Mouse (Mus musculus): ENCODE results near the gene Arhgap29.

The Arhgap29 gene

DNA sequence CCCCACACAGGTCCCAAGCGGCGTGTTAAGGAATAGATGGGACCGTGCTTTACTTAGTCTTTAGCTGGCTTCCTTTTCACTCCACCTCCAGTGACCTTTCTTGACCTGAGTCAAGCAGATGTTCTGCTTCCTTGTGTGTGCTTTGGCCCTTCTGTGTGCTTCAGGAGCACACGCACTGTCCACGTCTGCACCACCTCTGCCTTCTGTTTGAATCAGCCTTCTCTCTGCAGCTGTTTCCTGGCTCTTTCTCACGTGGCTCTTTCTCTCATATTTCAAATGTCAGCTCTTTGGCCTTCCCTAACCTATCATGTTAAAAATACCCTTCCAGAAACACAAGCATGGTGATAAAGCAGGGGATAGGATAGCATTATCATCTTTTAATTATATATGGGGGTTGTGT lies 49.2 kb downstream of the Arhgap29 start:
- DNase-seq (ENCODE audit: extremely low read depth, insufficient read length, low spot score), result no peak

DNA sequence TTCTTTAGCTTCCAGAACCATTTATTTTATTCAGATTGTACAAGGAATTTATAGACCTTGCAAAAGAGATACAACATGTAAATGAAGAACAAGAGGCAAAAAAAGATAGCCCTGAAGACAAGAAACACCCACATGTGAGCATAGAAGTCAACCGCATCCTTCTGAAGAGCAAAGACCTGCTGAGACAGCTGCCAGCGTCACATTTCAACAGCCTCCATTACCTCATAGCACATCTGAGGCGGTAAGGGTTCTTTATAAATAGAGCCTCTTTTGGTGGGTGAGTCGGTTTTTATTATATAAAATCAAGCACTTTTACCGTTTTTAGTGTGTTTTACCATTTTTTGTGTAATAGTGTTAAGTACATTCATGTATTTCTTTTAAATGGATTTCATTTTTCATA lies 57.5 kb downstream of the Arhgap29 start:
- no peak for DNase-seq (ENCODE audit: extremely low read depth, insufficient read length, low spot score)

DNA sequence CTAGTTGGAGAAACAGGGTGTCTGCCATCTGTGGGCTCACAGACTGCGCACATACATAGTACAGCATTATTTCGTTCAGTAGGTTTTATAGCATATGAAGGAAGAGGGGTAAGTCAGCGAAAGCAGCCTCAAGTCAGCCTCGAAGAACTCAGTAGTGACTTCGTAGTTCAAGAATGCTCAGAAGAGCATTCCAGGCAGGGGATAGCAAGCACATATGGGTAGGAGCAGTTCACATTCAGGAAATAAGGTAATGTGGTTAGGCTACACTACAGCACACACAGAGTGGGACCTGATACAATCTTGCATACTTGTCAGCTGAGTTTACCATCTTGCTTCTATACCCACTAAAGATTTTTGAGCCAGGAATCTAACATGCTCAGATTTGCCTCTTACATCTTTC lies 58.0 kb downstream of the Arhgap29 start:
- DNase-seq (ENCODE audit: extremely low read depth, insufficient read length, low spot score), result no peak

DNA sequence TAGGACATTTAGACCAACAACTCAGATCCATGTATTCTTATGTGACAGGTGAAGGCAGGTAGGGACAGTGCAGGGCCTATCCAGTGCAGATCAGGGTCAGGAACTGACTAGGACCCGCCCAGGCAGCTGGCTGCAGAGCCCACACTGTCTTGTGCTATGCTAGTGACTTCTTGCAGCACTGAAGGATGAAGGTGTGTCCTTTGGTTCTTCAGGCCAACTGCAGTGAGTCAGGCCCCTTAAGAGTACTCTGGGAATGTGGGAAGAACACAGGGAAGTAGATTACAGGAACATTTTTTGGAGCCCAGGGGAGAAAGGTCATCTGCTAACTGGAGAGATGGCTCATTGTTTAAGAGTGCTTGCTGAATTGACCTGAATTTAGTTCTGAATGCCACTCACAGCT lies 60.1 kb downstream of the Arhgap29 start:
- DNase-seq (ENCODE audit: extremely low read depth, insufficient read length, low spot score), result no peak

DNA sequence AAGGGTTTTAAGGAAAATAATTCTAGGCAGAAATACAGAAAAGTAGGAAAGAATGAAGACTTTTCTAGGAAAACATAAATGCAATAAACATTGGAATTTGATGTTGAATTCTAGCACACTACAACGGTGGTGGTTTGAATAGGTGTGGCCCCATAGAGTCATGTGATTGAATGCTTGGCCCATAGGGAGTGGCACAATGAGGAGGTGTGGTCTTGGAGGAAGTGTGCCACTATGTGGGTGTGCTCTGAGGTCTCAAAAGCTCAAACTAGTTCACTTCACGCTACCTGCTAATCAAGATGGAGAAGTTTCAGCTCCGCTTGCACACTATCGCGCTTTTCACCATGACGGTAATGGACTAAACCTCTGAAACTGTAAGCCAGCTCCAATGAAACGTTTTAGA lies 66.1 kb downstream of the Arhgap29 start:
- no peak for DNase-seq (ENCODE audit: extremely low read depth, insufficient read length, low spot score)

DNA sequence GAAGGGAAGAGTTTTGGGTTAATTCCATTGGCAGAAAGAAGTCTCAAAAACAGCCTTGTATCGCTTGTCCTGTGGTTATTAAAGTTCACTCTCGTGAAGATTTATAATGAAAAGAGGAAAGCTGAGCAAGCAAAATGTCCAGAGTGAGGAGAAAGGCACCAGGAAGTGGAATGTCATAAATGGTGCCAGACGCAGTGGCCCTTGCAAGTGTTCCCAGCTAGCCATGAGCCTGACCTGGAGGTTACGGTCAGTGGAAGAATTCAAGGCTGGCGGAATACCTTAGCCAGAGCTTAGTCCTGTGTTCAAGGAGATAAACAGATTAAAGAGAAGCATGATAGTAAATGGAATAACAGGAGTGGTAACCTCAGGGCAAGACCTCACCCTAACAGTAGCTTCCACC lies 66.8 kb downstream of the Arhgap29 start:
- no peak for DNase-seq (ENCODE audit: extremely low read depth, insufficient read length, low spot score)

DNA sequence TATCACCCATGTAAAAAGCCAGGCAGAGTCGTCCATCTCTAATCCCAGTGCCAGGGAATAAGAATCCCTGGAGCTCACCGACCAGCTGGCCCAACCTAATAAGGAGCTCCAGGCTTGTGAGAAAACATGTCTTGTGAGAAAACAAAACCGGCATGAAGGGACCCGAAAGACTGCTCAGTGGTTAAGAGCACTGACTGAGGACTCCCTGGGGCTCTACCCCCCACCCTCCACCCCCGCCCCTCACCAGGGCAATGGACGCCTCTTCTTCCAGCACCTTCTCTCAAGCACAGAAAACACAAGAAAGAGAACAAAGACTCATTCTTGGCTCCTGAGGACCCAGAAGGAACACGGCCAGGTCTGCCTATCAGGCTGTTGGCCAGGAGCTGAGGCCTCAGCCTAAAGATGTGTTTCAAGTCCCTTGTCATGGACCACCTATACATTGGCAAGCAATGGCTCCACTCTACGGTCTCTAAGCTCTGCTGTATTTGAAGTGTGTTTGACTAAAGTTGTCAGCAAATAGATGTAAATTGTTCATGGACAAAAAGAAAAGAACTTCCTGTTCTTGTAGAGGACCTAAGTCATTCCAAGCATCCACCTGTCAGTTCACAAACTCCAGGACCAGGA lies 68.8 kb downstream of the Arhgap29 start:
- DNase-seq (ENCODE audit: extremely low read depth, insufficient read length, low spot score), result no peak

DNA sequence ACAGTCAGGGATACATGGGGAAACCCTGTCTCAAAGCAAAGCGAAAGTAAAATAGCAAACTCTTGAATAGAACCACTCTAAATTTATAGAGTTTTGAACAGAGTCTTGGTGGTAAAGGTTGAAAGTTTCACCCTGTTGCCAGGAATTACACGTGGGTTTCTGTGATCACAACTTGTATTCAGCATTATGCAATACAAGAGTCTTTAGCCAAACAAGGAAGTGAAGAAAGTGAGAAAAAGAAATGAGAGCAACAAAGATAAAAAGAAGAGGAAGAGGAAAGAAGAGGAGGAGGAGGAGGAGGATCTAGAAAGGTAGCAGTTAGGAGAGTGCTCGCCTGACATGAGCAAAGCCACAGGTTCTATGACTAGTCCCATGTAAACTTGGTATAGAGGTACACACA lies 70.0 kb downstream of the Arhgap29 start:
- no peak for DNase-seq (ENCODE audit: extremely low read depth, insufficient read length, low spot score)

DNA sequence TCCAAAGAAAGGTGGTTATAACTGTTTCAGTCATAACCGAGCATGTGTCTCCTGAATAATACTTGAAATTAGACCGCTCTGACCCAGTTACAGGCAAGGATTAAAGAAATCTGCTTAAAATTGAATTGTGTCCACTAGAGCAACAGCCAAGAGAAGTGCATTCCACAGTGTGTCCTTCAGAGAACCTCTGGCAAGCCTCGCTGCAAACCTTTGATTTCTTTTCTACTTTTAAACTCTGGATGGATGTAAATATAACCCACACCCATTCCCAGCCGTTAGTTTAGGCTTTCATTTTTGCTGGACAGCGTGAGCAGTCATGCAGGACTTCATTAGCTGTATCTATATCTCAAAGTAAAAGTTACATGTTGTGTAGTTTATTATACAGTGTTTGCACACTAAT lies 74.3 kb downstream of the Arhgap29 start:
- DNase-seq (ENCODE audit: extremely low read depth, insufficient read length, low spot score), result no peak

DNA sequence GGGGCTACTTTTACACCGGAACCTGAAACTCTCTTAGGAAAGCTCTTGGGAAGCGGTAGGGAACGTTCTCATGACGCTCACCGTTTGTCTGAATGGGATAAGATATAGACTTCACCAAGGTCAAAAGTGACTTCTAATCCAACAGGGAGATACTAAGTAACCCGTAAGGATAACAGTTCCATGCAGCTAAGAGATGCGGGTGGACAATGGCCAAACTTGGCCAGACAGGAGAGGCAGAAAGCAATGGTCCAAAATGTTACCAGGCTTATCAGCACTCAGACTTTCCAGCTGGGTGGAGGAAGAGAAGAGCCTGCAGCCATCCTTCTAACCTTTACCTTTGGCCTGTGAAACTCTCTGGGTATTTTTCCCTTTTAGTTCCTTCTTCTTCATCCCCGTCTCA lies 75.4 kb downstream of the Arhgap29 start:
- DNase-seq (ENCODE audit: extremely low read depth, insufficient read length, low spot score), result no peak

DNA sequence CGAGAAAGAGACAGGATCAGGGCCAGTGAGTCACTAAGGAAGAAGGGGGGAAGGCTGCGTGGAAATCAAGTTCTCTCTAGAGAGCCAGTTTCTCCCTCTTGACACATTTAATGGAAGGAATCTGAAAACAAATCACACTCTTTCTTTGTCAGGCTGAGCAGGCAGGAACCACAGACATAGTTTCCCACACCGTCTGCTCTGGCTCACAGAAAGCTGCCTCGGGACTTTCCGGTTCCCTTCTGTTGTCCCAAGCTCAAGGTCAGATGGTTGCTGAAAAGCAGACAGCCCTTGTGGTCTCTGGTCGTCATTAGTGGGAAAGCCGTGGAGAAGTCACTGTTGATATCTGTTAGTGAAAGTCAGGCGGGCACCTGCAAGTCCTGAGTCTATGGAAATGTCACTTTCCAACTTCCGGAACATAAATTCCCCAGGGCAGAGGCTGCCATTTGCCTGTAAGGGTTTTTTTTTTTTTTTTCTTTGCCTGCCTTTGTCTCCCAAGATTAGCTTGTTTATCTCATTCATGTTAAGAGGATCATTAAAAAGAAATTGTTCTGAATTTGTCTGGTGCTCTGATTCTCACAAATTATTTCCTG lies 81.0 kb downstream of the Arhgap29 start:
- DNase-seq (ENCODE audit: extremely low read depth, insufficient read length, low spot score), result no peak

DNA sequence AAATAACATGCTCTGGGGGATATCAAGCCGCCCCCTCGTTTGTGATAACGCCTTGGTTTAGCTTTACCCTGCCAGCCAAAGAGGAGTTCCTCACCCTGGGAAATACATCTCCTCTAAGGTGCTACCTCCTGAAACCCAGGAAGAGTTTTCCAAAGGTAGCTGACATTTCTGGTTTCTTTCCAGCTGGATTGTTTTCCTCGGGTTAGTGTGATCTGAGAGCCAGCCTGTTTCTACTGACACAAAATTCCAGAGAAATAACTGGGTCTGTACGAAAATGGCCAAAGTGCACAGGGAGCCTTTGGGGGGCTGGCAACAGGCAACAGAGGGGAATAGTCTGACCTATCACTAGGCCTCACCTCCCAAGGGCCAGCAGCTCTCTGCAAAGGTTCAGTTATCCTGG lies 81.9 kb downstream of the Arhgap29 start:
- no peak for DNase-seq (ENCODE audit: extremely low read depth, insufficient read length, low spot score)

DNA sequence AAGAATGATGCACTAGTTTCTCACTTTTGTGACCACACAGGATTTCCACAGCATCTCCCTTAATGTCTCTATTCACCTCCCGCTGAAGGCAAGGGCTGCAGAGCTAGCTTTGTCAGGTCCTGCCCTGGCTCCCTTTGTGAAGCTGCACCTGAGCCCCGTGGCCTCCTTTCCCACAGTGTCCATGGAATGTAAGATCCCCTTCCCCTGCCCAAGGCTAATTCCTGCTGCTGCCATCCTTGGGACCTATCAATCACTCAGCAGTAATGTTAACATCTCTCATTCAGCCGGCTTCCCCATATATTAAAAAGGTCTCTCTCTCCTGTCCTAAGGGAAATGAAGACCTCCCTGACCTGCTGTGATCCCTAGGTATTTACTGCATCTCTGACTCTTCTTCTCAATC lies 82.8 kb downstream of the Arhgap29 start:
- DNase-seq (ENCODE audit: extremely low read depth, insufficient read length, low spot score), result no peak

DNA sequence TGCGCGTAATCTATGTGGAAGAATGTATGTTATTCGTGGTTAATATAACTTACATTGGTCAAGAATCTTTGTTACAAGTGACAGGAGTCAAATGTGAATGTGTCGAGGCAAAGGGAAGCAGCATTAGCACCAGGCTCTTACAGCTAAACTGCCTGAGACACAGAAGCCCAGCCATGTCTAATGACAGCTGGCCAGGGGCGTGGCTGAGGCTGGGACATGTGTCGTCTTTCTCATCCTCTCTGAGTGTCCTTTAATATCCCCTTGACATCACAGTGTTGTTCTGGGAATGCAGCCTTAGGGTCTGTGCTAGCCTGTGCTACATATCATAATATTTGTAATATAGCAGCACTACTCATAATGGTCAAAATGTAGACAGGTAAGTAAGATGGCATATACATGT lies 88.2 kb downstream of the Arhgap29 start:
- DNase-seq (ENCODE audit: extremely low read depth, insufficient read length, low spot score), result no peak

DNA sequence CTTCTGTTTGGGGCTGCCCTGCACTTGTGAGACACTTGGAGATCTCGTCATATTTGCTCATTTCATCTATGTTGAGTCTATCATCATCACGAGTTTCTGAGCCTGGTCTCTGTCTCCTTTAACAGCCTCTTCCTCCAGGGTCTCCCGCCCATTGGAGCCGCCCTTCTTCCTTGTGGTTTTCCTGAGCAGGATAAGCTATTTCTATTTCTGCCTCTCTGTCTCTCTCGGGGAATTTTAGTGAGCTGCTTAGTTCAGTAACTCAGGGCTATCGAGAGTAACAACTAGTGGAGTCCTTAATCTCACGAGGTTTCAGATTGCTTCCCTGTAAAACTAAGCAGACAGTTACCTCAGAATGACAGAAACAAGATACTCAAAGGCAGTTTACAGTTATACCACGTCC lies 90.8 kb downstream of the Arhgap29 start:
- no peak for DNase-seq (ENCODE audit: extremely low read depth, insufficient read length, low spot score)

DNA sequence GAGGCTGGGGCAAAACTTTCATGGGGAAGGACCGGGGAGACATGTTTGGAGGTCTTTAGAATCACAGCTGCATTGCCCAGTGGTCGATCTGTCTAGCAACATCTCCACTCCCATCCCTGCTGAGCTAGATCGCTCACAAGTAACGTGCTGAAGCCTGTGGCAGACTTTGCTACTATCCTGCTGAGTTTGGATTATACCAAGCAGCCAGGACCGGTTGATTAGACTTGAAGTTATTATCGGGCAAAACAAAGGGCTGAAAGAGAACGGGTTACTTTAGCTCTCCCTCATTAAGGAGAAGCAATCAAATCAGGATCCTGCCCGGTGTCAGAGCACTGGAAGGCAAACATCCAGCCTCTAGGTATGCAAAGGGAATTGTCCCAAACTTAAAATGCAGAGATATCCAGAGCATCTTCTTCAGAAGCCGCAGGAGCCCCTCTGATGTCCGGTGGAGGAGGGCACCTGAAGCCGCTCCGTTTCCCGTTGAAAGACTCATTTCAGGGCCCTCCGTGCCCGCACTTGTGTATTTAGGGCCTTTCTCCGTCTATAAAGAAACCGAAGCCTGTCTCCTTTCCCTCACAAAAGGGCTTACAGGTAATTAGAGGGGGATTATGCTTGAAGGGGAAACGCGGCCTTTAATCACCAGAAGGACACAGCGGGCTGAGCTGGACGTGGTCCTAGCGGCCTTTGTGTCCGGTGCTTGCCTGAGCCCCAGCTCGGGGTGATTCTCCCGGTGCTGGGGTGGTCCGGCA lies 91.6 kb downstream of the Arhgap29 start, which contains the start of gene Abca4:
TSS of gene Abca4 (plus strand) at position 645 of the 749 bp plus-strand sequence.
- DNase-seq (ENCODE audit: extremely low read depth, insufficient read length, low spot score), result no peak

DNA sequence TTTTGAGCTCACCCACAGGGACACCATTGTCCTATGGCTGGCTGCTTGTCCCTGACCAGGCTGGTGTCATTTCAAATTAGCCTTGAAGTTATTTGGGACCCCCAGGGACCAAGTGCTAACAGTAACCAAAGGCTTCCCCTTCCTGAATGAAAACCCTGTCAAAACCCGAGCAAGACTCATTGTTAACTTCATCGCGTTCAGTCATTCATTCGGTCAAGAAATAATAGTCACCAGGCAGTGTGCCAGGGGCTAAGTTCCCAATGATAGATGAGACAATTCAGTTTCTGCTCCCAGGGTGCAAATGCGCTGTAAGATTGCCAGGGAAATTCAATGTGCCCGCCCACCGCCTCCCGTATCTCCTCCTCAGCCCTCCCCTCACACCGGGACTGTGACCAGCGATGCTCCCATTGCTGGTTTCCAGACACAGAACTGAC lies 93.9 kb downstream of the Arhgap29 start:
- DNase-seq (ENCODE audit: extremely low read depth, insufficient read length, low spot score), result no peak

DNA sequence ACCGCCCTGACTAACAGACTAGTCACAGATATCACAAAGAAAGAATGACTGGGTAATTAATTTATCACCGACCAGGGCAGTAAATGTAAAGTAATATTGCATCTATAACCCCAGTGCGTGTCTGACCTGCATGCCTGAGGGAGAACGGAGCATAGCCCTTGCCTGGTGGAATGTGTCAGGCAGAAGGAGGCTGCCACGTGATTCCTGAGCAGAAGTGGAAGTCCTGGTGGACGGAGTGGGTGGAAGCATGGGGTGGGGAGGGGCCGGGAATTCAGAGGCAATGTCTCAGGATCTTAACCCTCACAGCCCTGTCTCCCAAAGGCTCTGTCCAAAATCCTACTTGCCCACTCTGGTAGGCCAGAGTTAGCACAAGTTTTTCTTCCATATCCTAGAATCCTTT lies 95.1 kb downstream of the Arhgap29 start:
- no peak for DNase-seq (ENCODE audit: extremely low read depth, insufficient read length, low spot score)

DNA sequence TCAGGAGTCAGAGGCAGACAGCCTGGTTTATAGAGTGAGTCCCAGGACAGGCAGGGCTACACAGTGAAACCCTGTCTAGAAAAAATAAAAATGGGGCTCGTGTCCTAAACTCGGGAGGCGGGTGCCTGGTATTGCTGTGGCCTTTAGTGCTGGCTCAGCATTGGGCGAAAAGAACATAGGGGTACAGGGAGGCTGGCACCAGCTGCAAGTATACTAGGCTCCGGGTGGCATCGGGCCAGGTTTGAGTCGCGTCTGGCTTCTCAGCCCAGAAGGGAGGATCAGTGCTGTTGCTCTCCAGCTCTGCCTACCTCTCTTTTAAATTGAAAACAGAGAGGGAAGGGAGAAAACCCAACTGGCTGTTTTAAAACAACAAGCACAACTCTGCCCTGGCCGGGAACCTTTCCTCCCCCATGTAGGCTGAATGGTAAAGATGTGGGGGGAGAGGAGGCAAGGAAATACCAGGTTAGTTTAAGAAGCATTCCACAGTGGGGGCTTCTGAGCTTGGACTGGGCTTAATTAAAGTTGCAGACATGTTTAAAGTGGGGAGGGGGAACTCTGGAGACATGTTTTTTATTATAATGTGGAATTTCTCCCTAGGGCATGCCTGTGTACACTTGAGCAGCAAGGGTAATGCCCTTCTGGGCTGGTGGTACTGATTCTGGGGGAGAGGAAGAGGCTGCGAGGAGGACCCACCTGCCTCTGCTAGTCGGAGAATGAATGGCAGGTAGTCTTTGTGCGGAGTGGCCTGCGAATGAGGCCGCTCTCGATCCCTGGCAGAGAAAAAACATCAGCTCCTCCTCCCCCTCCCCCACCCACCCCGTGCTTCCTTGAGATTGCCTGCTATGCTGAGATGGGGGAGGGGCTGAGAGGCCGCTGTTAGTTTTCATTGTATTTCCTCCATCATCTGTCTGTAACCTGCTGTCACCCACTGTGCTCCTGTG lies 95.8 kb downstream of the Arhgap29 start:
- no peak for DNase-seq (ENCODE audit: extremely low read depth, insufficient read length, low spot score)

DNA sequence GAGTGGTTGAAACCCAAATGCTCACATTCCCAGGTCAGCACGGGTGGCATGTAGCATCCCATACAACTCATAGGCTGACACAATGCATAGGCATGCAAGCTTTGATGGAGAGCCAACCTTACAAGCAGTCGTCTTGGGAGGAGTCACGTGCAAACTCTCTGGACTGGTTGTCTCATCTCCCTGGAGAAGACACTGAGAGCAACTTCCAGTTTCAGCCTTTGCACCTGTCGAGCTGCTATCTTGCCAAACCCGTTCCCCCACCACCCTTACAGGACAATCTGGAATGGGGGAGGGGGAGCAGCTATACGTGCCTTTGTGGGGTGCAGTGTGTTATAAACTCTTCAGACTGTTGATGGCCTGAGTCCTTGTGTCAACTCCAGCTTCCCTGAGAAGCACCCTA lies 96.8 kb downstream of the Arhgap29 start:
- DNase-seq (ENCODE audit: extremely low read depth, insufficient read length, low spot score), result no peak
